Mouse (Mus musculus) MEL (cell line): Measurements from ENCODE around the gene Uqcc1.

ENCODE experiments used
- CTCF ChIP-seq, 3 experiments: IDR thresholded peaks in 2 of 3; conservative IDR thresholded peaks in 1 of 3; 2 replicates each; pipeline ENCODE4 v1.5.1; 2011 to 2012; ENCODE audit warnings: low read length in 3 of 3, low read depth in 2 of 3, mild to moderate bottlenecking in 2 of 3, improper control_type of control experiment in 1 of 3, inconsistent platforms in 1 of 3, mixed read lengths in 1 of 3, moderate library complexity in 1 of 3; ENCODE audit not compliant: control insufficient read depth in 1 of 3, insufficient read depth in 1 of 3, poor library complexity in 1 of 3, severe bottlenecking in 1 of 3
- E2F4 ChIP-seq: IDR thresholded peaks from 2 replicates; pipeline ENCODE4 v1.6.1; 2011; ENCODE audit warnings: low read depth, low read length, improper control_type of control experiment, borderline replicate concordance
- MAFK ChIP-seq: IDR thresholded peaks from 2 replicates; pipeline ENCODE4 v1.6.1; 2011; ENCODE audit warnings: low read depth, mild to moderate bottlenecking, low read length, improper control_type of control experiment, borderline replicate concordance
- MYB ChIP-seq: IDR thresholded peaks from 2 replicates; pipeline ENCODE4 v1.6.1; 2011; ENCODE audit warnings: mild to moderate bottlenecking, low read depth, low read length, improper control_type of control experiment
- POLR2A ChIP-seq, 2 experiments: IDR thresholded peaks; 2 replicates each; pipeline ENCODE4 v1.6.1; 2011 to 2012; ENCODE audit warnings: low read length in 2 of 2, mild to moderate bottlenecking in 2 of 2, control low read depth in 1 of 2, improper control_type of control experiment in 1 of 2, low read depth in 1 of 2, moderate library complexity in 1 of 2; ENCODE audit not compliant: control insufficient read depth in 1 of 2, insufficient read depth in 1 of 2, poor library complexity in 1 of 2
- POLR2AphosphoS5 ChIP-seq: IDR thresholded peaks from 2 replicates; pipeline ENCODE4 v1.6.1; 2012; ENCODE audit warnings: low read depth, borderline replicate concordance, mild to moderate bottlenecking, inconsistent platforms, low read length, moderate library complexity, mixed read lengths
- TCF12 ChIP-seq: IDR thresholded peaks from 2 replicates; pipeline ENCODE4 v1.6.1; 2014; ENCODE audit warnings: low read depth, mild to moderate bottlenecking, inconsistent platforms, low read length, improper control_type of control experiment, moderate library complexity
- ZMIZ1 ChIP-seq: IDR thresholded peaks from 2 replicates; pipeline ENCODE4 v1.6.1; 2012; ENCODE audit warnings: low read depth, mild to moderate bottlenecking, inconsistent platforms, low read length, improper control_type of control experiment, moderate library complexity

- TF ChIP-seq MYB: no peak
- TF ChIP-seq MAFK: no peak
- TF ChIP-seq TCF12: no peak
- TF ChIP-seq POLR2A (IDR thresholded peaks at IDR 0.05; ENCODE audit: control insufficient read depth in 1 of 2, insufficient read depth in 1 of 2, low read depth in 1 of 2, low read length in 2 of 2, poor library complexity in 1 of 2): no peak
- TF ChIP-seq CTCF (IDR thresholded peaks at IDR 0.05 in 2 of 3, conservative IDR thresholded peaks at IDR 0.05 in 1 of 3; ENCODE audit: control insufficient read depth in 1 of 3, insufficient read depth in 1 of 3, low read depth in 2 of 3, low read length in 3 of 3, poor library complexity in 1 of 3, severe bottlenecking in 1 of 3): no peak
- no peak for TF ChIP-seq ZMIZ1
- no peak for TF ChIP-seq E2F4
- no peak for TF ChIP-seq POLR2AphosphoS5
Observed at GRCm38 (mm10) chr2:155816179-155816578, 113.9 kb downstream of the Uqcc1 start.
